Mouse (Mus musculus) lung, postnatal 0 days (tissue): ENCODE measurements around the gene Ilf2.

Experiments used
- CTCF ChIP-seq: IDR thresholded peaks from 2 replicates; pipeline ENCODE4 v1.5.1; 2016; ENCODE audit warnings: antibody characterized with exemption, mild to moderate bottlenecking
- EP300 ChIP-seq: IDR thresholded peaks from 2 replicates; pipeline ENCODE4 v1.6.1; 2016; ENCODE audit warnings: antibody characterized with exemption, mild to moderate bottlenecking, control low read depth

DNA sequence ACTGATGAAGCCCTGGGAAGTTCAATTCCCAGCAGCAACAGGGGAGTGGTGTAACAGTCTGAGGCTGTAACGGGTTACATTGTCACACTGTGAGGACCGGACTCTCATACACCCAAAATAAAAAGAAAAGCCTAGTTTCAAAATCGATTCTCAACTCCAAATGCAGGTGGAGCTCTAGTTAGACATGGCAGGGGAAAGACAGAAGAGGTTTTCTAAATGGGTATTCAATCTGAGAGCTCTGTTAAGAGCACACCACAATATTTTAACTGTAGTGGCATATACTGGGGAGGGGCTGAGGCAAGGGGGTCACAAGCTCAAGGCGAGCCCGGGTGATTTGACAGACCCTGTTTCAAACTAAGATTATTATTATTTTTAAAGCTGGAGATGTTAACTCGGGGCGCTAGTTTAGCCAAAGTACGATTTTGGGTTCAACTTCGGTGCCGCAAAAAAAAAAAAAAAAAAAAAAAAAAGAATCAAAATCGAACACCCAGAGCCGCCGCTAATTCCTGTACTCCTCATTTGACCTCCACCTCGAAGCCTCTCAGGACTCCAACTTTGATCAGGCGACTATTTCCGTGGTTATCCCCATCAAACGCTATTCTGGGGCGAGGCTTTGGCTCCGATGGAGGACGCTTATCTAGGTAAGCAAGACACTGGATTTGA is 32.5 kb downstream of the Ilf2 start:
- peak; percentile 9; the same call in 1 of the 2 replicates for TF ChIP-seq CTCF
- TF ChIP-seq EP300: no peak
